Mouse (Mus musculus): Measurements from ENCODE around the gene Kcnt2. TPM values are rescaled to one million over a fixed set of nuclear protein-coding genes. Genes with fewer than 3 reads are reported as not detected.

The Kcnt2 gene
- total and polyA plus RNA-seq, 3 experiments = 0.05 TPM; not detected in 2

DNA sequence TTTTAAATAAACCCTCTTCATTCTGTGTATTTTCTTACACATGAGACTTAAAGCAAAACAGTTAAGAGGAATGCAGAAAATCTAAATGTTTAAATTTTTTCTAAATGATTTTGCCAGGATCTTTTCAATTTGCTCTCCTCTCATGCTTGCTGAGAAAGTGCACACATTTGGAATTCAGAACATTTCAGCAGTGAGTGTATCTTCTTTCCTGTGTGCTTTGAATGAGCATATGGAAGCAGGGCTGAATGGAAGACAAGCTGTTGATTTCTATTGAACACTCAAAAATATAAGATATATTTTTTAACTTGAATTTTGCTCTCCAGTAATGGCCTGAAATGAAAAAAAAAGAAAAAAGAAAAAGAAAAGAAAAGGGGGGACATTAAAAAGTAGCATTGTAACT is 49.5 kb downstream of the Kcnt2 start:
- ATAC-seq (ENCODE audit: extremely low read depth, insufficient number of reproducible peaks, low FRiP score, poor library complexity, severe bottlenecking) (no peak), DNase-seq (ENCODE audit: low spot score) (no peak)
- Histone ChIP-seq H3K4me3 (ENCODE audit: low read depth, low read length) (no peak overlapping the region), H3K9me3 (replicated peaks) (peaks cover 7% of the 10 kb centered on the region), H3K36me3 (replicated peaks) (no peaks in the 10 kb centered on the region), H3K4me1 (ENCODE audit: insufficient read depth, low read depth, low read length) (no peaks in the 10 kb centered on the region), H3K27me3 (ENCODE audit: insufficient read depth, low read length) (no peaks in the 10 kb centered on the region)
- TF ChIP-seq CTCF (IDR thresholded peaks at IDR 0.05; ENCODE audit: low read depth, low read length) = no peak
- TF ChIP-seq GATA2 (IDR thresholded peaks at IDR 0.05; ENCODE audit: borderline replicate concordance, low read depth, low read length) = no peak
- no peak for TF ChIP-seq GATA1 (IDR thresholded peaks at IDR 0.05; ENCODE audit: borderline replicate concordance, low read length)
- no peak for TF ChIP-seq TAL1 (conservative IDR thresholded peaks at IDR 0.05; ENCODE audit: low read depth, low read length)
- no peak for TF ChIP-seq POLR2AphosphoS5 (IDR thresholded peaks at IDR 0.05; ENCODE audit: insufficient replicate concordance, low read depth, low read length)

DNA sequence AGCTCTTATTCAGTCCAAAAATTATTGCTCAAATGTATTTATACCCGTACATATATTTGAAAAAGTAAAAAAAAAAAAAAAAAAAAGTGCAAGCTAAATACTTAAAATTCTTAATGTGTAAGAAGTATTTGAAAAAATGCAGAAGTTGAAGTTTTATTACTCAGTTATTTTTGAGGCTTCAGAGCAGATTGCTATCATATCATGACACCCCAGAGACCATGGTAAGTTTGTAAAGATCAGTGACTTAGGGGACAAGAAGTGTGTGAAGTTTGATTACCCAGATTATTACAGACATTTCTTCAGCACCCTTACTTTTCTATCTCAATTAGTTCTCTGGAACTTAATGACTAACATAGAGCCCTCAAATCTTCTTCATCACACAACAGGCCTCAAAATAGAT is 58.3 kb downstream of the Kcnt2 start:
- Histone ChIP-seq H3K4me3 (ENCODE audit: low read depth, low read length) (no peak overlapping the region), H3K27me3 (ENCODE audit: insufficient read depth, low read length) (no peaks in the 10 kb centered on the region), H3K36me3 (replicated peaks) (no peaks in the 10 kb centered on the region), H3K9me3 (replicated peaks) (peaks cover 17% of the 10 kb centered on the region), H3K4me1 (ENCODE audit: insufficient read depth, low read depth, low read length) (no peaks in the 10 kb centered on the region)
- ATAC-seq (ENCODE audit: extremely low read depth, insufficient number of reproducible peaks, low FRiP score, poor library complexity, severe bottlenecking) = no peak
- no peak for TF ChIP-seq TAL1 (conservative IDR thresholded peaks at IDR 0.05; ENCODE audit: low read depth, low read length)
- TF ChIP-seq GATA1 (IDR thresholded peaks at IDR 0.05; ENCODE audit: borderline replicate concordance, low read length) = no peak
- no peak for TF ChIP-seq POLR2AphosphoS5 (IDR thresholded peaks at IDR 0.05; ENCODE audit: insufficient replicate concordance, low read depth, low read length)
- no peak for TF ChIP-seq GATA2 (IDR thresholded peaks at IDR 0.05; ENCODE audit: borderline replicate concordance, low read depth, low read length)
- no peak for TF ChIP-seq CTCF (IDR thresholded peaks at IDR 0.05; ENCODE audit: low read depth, low read length)
- no peak for DNase-seq (ENCODE audit: low spot score)

- H3K9me3 ChIP-seq (replicated peaks) = peaks cover 13% of the 10 kb centered on the region
- ATAC-seq (ENCODE audit: extremely low read depth, insufficient number of reproducible peaks, low FRiP score, poor library complexity, severe bottlenecking) = no peak
- no peak overlapping the region for H3K4me3 ChIP-seq (ENCODE audit: low read depth, low read length)
- H3K27me3 ChIP-seq (ENCODE audit: insufficient read depth, low read length) = no peaks in the 10 kb centered on the region
- TF ChIP-seq TAL1 (conservative IDR thresholded peaks at IDR 0.05; ENCODE audit: low read depth, low read length) = no peak
- TF ChIP-seq POLR2AphosphoS5 (IDR thresholded peaks at IDR 0.05; ENCODE audit: insufficient replicate concordance, low read depth, low read length) = no peak
- TF ChIP-seq GATA1 (IDR thresholded peaks at IDR 0.05; ENCODE audit: borderline replicate concordance, low read length) = no peak
- DNase-seq (ENCODE audit: low spot score) = no peak
- no peaks in the 10 kb centered on the region for H3K4me1 ChIP-seq (ENCODE audit: insufficient read depth, low read depth, low read length)
- no peaks in the 10 kb centered on the region for H3K36me3 ChIP-seq (replicated peaks)
Measured at GRCm38 (mm10) chr1:140305344-140305743, 59.4 kb downstream of the Kcnt2 start.

DNA sequence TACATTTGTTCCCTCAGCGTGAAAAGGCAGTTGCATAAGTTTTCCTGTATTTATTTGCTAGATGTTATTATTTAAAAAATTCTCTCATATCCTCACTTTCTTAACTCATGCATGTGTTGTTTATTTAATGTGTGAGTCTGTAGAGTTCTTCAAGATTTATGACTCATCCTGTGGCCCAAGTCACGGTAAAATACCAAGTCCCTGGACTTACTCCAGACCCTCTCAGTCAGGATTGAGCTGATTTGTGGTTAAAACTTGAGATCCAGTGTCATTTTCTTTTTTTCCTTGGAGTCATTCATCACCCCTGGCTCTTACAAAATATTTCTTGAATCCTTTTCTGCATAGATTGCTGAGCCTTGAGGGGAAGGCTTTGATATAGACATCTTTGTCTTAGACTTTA is 60.4 kb downstream of the Kcnt2 start:
- no peak for DNase-seq (ENCODE audit: low spot score)
- Histone ChIP-seq H3K4me1 (ENCODE audit: insufficient read depth, low read depth, low read length) (no peaks in the 10 kb centered on the region), H3K9me3 (replicated peaks) (peaks cover 13% of the 10 kb centered on the region), H3K36me3 (replicated peaks) (no peaks in the 10 kb centered on the region), H3K4me3 (ENCODE audit: low read depth, low read length) (no peak overlapping the region), H3K27me3 (ENCODE audit: insufficient read depth, low read length) (no peaks in the 10 kb centered on the region)
- TF ChIP-seq GATA2 (IDR thresholded peaks at IDR 0.05; ENCODE audit: borderline replicate concordance, low read depth, low read length) = no peak
- TF ChIP-seq GATA1 (IDR thresholded peaks at IDR 0.05; ENCODE audit: borderline replicate concordance, low read length) = no peak
- no peak for TF ChIP-seq POLR2AphosphoS5 (IDR thresholded peaks at IDR 0.05; ENCODE audit: insufficient replicate concordance, low read depth, low read length)
- TF ChIP-seq TAL1 (conservative IDR thresholded peaks at IDR 0.05; ENCODE audit: low read depth, low read length) = no peak
- TF ChIP-seq CTCF (IDR thresholded peaks at IDR 0.05; ENCODE audit: low read depth, low read length) = no peak
- no peak for ATAC-seq (ENCODE audit: extremely low read depth, insufficient number of reproducible peaks, low FRiP score, poor library complexity, severe bottlenecking)

GRCm38 (mm10) chr1:140310739-140311138 is 64.8 kb downstream of the Kcnt2 start:
- no peak for ATAC-seq (ENCODE audit: extremely low read depth, insufficient number of reproducible peaks, low FRiP score, poor library complexity, severe bottlenecking)

GRCm38 (mm10) chr1:140325088-140325487 is 79.1 kb downstream of the Kcnt2 start:
- H3K27me3 ChIP-seq (ENCODE audit: insufficient read depth, low read length) = no peaks in the 10 kb centered on the region
- no peak for TF ChIP-seq CTCF (IDR thresholded peaks at IDR 0.05; ENCODE audit: low read depth, low read length)
- TF ChIP-seq GATA1 (IDR thresholded peaks at IDR 0.05; ENCODE audit: borderline replicate concordance, low read length) = no peak
- no peak for TF ChIP-seq TAL1 (conservative IDR thresholded peaks at IDR 0.05; ENCODE audit: low read depth, low read length)
- no peak for TF ChIP-seq GATA2 (IDR thresholded peaks at IDR 0.05; ENCODE audit: borderline replicate concordance, low read depth, low read length)
- no peak for TF ChIP-seq POLR2AphosphoS5 (IDR thresholded peaks at IDR 0.05; ENCODE audit: insufficient replicate concordance, low read depth, low read length)
- H3K4me3 ChIP-seq (ENCODE audit: low read depth, low read length) = no peak overlapping the region
- ATAC-seq (ENCODE audit: extremely low read depth, insufficient number of reproducible peaks, low FRiP score, poor library complexity, severe bottlenecking) (no peak), DNase-seq (ENCODE audit: low spot score) (no peak)
- no peaks in the 10 kb centered on the region for H3K36me3 ChIP-seq (replicated peaks)
- H3K4me1 ChIP-seq (ENCODE audit: insufficient read depth, low read depth, low read length) = no peaks in the 10 kb centered on the region
- peaks cover 9% of the 10 kb centered on the region for H3K9me3 ChIP-seq (replicated peaks)

More at GRCm38 (mm10) chr1:140310739-140311138, 64.8 kb downstream of the Kcnt2 start:
- Histone ChIP-seq H3K27me3 (ENCODE audit: insufficient read depth, low read length) (no peaks in the 10 kb centered on the region), H3K4me1 (ENCODE audit: insufficient read depth, low read depth, low read length) (no peaks in the 10 kb centered on the region), H3K9me3 (replicated peaks) (no peaks in the 10 kb centered on the region; the same call in 1 of the 2 replicates), H3K4me3 (ENCODE audit: low read depth, low read length) (no peak overlapping the region), H3K36me3 (replicated peaks) (no peaks in the 10 kb centered on the region)
- DNase-seq (ENCODE audit: low spot score) = no peak
- no peak for TF ChIP-seq TAL1 (conservative IDR thresholded peaks at IDR 0.05; ENCODE audit: low read depth, low read length)
- TF ChIP-seq GATA2 (IDR thresholded peaks at IDR 0.05; ENCODE audit: borderline replicate concordance, low read depth, low read length) = no peak
- no peak for TF ChIP-seq POLR2AphosphoS5 (IDR thresholded peaks at IDR 0.05; ENCODE audit: insufficient replicate concordance, low read depth, low read length)
- no peak for TF ChIP-seq CTCF (IDR thresholded peaks at IDR 0.05; ENCODE audit: low read depth, low read length)
- TF ChIP-seq GATA1 (IDR thresholded peaks at IDR 0.05; ENCODE audit: borderline replicate concordance, low read length) = no peak
